Mouse (Mus musculus) 3T3-L1 (cell line): ENCODE results near the gene Ntn4.

Experiments
- DNase-seq: peaks from one replicate; pipeline ENCODE4 v3.0.0-alpha.2; 2015; ENCODE audit warnings: low read depth, low spot score

Ntn4 gene

DNA sequence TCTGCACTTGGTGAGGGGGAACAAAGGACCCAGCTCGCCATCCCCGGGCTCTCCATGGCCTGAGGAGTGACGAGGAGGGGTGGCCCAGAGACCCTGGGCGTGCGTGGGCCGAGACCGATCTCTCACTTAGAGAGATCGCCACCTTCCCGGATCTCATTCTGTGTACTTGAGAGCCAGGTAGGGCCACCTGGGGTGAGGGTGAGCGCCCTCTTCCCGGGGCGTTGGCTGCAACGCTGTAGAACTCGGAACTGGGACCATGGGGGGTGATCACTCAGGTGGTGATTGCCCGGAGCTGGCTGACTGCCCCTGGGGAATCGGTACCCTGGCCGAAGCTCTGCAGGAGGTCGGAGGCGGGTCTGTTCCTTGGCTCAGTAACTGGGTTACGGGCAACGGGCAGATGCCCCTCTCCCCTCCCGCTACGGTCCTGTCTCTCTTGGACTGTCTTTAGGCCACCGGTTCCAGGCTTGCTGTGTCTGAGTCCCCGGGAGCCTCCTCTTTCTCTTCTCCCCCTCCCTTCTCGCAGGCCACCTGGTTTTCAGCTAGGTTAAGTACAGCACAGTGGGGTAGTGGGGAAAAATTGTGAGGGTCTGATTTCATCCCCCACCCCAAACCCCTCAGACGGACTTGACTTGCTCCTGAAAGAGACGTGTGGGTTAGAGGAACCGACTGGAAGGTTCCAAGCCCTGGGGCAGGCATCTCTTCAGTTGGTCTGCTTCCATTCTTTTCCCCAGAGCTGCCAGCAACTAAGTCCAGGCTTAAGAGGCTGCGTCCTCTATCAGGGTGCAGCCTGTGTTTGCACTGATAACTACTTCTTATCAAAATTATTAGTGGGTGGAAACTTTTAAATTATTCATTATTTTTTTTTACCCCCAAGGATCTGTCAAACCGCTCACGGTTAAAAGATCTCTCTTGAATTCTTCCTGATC, 1.6 kb downstream of the Ntn4 start:
- no peak for DNase-seq

GRCm38 (mm10) chr10:93642897-93643296, 2.4 kb downstream of the Ntn4 start:
- DNase-seq, result peak; percentile 73

DNA sequence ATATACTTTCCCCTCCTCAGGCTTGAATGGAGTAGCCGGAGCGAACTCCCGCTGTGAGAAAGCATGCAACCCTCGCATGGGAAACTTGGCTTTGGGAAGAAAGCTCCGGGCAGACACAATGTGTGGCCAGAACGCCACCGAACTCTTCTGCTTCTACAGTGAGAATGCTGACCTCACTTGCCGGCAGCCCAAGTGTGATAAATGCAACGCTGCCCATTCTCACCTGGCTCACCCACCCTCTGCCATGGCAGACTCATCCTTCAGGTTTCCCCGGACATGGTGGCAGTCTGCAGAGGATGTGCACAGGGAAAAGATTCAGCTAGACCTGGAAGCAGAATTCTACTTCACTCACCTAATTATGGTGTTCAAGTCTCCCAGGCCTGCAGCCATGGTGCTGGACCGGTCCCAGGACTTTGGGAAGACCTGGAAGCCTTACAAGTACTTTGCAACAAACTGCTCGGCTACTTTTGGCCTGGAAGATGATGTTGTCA, 4.0 kb downstream of the Ntn4 start:
- DNase-seq, result no peak

DNA sequence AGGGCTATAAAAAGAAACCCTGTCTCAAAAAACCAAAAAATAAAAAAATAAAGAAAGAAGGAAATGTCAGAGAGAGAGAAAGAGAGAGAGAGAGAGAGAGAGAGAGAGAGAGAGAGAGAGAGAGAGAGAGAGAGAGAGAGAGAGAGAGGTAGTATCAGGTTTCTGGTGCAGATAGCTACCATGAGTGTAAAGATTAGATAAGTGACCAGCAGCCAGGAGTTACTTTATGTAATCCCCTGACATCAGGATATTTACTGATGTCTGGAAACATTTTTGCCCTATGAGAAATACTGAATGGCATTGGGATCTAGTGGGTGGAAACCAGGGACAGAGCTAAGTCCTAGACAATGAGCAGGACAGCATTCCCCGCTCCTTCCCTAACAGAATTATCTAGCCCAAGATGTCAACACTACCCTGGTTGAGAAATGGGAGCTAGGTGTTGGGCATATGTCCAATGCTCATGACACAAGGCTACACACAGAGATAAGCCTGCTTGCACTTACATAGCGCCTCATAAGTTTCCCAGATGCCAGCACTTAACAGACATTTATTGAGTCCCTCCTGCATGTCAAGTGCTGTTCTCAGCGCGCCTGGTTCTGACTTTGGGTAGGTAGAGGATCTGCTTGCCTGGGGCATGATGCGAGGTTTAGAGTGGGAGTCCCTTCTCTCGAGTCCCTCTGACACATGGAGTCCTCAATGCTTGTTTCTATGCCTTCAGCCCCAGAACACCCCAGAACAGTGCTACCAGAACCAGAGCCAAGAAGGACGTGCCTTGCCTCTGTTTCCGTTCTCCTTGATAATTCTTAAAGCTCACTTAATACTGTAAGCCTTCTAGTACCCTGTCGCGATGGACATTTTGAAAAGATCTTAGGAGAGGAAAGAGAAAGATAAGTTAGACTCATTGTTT, 7.4 kb downstream of the Ntn4 start:
- peak; percentile 77 for DNase-seq

GRCm38 (mm10) chr10:93648598-93649102, 8.2 kb downstream of the Ntn4 start:
- DNase-seq, result peak; percentile 77

DNA sequence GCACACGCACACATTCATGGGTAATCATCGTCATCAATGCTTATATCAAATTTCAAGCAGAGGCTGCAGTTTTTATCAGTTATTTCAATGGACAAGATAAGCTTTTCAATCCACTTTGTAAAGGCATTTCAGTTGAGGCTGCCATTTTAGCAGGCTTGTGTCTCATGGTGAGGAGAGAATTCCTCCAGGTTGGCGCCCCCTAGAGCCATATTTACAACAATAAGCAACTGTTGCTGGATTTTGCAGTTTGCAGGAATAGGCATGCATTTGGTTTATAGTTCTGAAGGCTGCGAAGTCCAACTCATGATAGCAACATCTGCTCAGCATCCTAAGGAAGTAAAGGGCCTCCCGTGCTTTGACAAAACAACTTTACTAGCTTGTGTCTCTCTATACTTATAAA, 8.6 kb downstream of the Ntn4 start:
- DNase-seq, result peak; percentile 23

GRCm38 (mm10) chr10:93649600-93649999, 9.1 kb downstream of the Ntn4 start:
- DNase-seq, result no peak

- DNase-seq, result peak; percentile 12
Observed at GRCm38 (mm10) chr10:93653322-93653721, 12.8 kb downstream of the Ntn4 start.

DNA sequence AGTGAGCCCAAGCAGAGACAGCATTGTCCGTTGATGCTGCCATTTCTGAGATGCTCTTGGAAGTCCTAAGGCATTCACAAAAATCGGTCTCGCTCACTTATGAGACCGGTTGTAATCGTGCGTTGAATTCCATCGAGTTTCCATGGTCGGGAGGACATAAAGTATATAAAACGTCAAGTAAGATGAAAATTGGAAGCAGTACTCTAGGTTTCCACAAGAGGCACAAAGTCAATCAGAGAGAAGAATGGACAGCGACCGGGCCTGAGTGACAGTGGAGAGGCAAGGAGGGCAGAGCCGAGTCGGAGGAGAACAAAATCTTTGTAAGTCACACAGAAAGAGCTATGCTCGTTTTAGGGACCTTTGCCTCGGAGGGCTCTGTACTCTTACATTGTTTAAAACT, 14.9 kb downstream of the Ntn4 start:
- no peak for DNase-seq

DNA sequence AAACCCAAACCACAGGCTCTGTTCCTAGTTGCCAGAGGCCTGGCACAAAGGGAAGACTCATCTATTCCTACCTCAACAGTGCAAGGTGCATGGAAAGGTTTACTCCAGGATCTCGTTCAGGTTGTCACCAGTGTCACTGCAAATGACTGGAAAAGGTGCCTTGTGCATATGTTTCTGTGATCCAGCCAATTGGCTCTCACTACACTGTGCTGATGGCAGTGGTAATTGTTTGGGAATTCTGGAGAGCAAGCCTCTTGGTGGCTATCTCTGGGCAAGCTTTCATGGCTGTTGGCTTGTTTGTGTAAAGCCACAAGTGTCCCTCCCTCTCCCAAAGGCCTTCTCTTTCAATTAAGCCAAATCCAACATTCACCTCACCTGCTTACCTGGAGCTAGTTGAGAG, 19.3 kb downstream of the Ntn4 start:
- DNase-seq, result no peak

DNA sequence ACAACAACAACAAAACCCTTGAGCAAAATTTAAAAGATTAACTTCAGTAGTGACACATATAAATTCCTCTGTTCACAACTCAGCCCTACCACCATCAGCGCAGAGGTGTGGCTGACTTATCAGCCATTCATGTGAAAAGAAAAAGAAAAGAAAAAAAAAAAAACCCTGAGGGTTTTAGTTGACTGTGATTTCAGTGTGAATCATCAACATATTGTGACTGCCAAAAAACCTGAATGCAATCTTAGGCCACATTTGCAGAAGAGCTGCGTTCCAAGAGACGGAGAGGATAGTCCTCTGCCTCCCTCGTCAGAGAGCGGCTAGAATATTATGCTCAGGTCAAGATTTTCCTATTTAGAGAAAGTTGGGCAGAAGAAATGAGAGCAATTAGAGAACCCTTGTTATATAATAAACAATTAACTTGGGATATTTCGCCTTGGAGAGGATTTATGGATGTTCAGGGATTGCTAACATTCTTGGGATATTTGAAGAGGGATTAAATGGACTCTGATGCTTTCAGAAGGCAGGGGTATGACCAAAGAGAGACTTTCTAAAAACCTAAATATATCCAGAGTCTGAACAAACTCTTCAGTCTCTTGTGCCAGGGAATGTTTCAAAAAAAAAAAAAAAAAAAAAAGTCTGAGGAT, 21.0 kb downstream of the Ntn4 start:
- DNase-seq, result peak; percentile 89

DNA sequence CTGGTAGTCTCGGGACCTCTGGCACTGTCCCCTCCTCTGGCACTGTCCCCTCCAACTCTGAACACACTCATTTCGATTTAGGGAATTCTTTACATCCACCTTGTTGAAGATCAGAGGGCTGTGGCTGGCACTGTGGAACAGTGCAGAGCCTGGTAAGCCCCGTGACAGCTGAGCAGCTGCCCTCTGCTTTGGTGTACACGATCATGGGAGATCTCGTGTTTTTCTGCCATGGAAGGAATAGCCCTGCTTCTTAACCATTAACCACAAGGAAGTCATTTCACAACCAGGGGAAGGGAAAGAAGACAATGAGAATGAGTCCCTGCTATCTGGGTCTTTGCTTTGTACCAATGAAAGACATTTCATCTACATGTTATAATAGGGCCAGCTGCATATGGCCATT, 21.5 kb downstream of the Ntn4 start:
- DNase-seq, result no peak

GRCm38 (mm10) chr10:93666222-93666621, 25.7 kb downstream of the Ntn4 start:
- DNase-seq, result no peak

DNA sequence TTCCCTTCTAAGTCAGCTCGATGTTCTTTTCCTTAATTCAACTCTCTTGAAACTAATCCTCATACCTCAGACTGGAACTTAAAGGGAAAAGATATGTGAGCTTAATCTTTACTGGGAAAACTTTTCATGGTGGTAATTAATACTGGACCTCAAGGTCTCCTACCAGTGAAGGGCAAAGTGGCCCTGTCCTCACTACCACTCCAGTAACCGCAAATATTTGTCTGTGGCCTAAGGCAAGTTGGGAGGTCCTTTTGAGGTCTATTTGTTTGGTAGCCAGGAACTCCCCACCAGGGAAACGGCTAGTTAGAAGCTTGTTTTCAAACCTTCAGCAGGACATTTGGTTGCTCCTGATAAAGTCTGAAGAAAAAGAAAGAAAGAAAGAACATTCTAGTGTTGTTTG, 26.5 kb downstream of the Ntn4 start:
- peak; percentile 59 for DNase-seq

GRCm38 (mm10) chr10:93672646-93673479, 32.4 kb downstream of the Ntn4 start:
- no peak for DNase-seq

DNA sequence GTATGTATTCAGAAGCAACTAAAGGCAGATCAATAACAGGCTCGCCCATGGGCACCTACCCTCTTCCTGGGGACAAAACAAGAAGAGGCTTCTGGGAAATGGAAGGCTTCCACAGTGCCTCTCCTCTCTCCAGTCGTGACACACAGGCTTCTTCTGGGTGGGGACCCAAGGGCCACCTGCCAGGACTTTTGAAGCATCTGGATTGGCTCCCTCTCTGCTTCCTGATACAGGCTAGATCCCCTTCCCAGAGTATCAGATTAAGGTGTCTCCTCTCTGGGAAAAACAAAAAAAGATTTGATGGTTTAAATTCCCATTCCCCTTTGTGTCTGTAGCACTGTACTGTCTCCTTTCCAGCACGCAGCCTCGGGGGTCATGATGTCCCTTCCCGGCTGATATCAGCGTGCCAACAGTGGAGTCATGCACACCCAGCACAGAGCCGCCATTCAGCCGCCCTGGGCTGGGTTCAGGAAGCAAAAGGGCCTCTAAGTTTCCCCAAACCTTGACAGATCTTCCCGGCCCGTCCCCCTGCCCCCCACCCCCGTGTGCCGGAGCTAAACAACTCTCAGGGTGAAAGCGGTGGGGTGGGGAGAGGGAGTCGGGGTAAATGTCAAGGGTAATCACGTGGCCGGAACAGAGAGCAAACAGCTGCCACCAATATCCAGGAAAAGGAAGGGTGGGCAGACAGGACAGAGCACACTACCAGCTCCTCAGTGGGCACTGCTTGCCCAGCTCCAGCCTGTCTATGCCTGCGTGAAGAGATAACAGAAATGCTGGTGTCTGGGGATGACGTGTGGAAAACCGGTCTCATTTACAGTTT, 38.9 kb downstream of the Ntn4 start:
- DNase-seq, result no peak

- no peak for DNase-seq
Observed at GRCm38 (mm10) chr10:93680680-93681377, 40.3 kb downstream of the Ntn4 start.

- DNase-seq, result no peak
Observed at GRCm38 (mm10) chr10:93682185-93682747, 41.8 kb downstream of the Ntn4 start.

DNA sequence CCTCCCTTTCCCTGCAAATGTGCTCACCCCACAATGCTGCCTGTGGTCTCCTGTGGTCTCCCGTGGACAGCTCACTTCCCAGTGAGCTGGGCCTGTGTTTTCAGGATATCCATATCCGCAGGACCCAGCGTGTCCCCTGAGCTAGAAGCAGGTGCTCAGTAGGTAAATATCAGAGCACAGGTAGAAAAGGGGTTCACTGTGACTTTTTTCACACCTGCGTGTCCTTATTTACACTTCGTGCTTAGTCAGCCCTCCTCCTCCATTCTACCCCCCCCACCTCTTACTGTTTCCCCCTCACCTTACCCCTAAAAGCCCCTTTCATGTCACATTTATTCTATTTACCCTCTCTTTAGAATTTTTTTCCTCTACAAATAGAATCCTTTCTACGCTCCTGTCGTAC, 42.7 kb downstream of the Ntn4 start:
- no peak for DNase-seq
